ENCODE assay signal across 9 mouse cellular contexts in genomic region chr1:165814521-165815278, GRCm38 (mm10). TPM values are rescaled to one million over a fixed set of nuclear protein-coding genes. Genes with fewer than 3 reads are reported as not detected.
DNase-seq lines count a peak whose midpoint lies in the region; ATAC-seq and TF ChIP-seq lines count a peak whose summit lies in the region.
"Had no signal": no experiment of that assay in that cellular context is flagged by ENCODE, and none has a peak within 500 bp of the region (broad histone marks: within the 10 kb centered on the region; RNA-seq: fewer than 3 reads in every experiment).

No protein-coding gene starts in this region.

- no peak overlapping the region for H3K9ac ChIP-seq in liver, adult 2 months (ENCODE audit: low read depth, low read length)
- H3K9ac ChIP-seq in liver, embryonic 11.5 days (ENCODE audit: low read depth, low read length): no peak overlapping the region
- no peak overlapping the region for H3K9ac ChIP-seq in embryonic facial prominence, embryonic 13.5 days
- H3K9ac ChIP-seq in hindbrain, embryonic 12.5 days: no peak overlapping the region
- 0 out of 2 replicates have a peak overlapping the region, but pooled peaks have one; percentile 13 for H3K9ac ChIP-seq in neural tube, embryonic 12.5 days
- H3K9ac ChIP-seq: liver, embryonic 13.5 days had no signal

- H3K4me2 ChIP-seq in liver, embryonic 11.5 days: no peak overlapping the region
- H3K4me2 ChIP-seq in embryonic facial prominence, embryonic 13.5 days: peak overlapping the region; percentile 11; the same call in 1 of the 2 replicates
- H3K4me2 ChIP-seq in hindbrain, embryonic 12.5 days (replicated peaks): peak overlapping the region; percentile 28
- H3K4me2 ChIP-seq in neural tube, embryonic 12.5 days (replicated peaks): peak overlapping the region; percentile 38
- H3K4me2 ChIP-seq: liver, embryonic 13.5 days had no signal

- TF ChIP-seq POLR2A in liver, adult 2 months (IDR thresholded peaks at IDR 0.05; ENCODE audit: extremely low read depth, insufficient read depth, low read length): no peak

- H3K36me3 ChIP-seq in liver, adult 2 months (ENCODE audit: control insufficient read depth, insufficient read depth, low read length): no peaks in the 10 kb centered on the region
- no peaks in the 10 kb centered on the region for H3K36me3 ChIP-seq in liver, embryonic 11.5 days (ENCODE audit: control insufficient read depth, insufficient read depth, low read length)
- no peaks in the 10 kb centered on the region for H3K36me3 ChIP-seq in embryonic facial prominence, embryonic 13.5 days
- no peaks in the 10 kb centered on the region for H3K36me3 ChIP-seq in hindbrain, embryonic 12.5 days
- H3K36me3 ChIP-seq in neural tube, embryonic 12.5 days: no peaks in the 10 kb centered on the region
- H3K36me3 ChIP-seq: liver, embryonic 13.5 days had no signal

- no peak overlapping the region for H3K27ac ChIP-seq in liver, adult 2 months (replicated peaks; ENCODE audit: insufficient read depth, low read depth, low read length)
- no peak overlapping the region for H3K27ac ChIP-seq in liver, embryonic 11.5 days (ENCODE audit: low read depth, low read length)
- H3K27ac ChIP-seq in embryonic facial prominence, embryonic 13.5 days: no peak overlapping the region
- peak overlapping the region; percentile 74 for H3K27ac ChIP-seq in hindbrain, embryonic 12.5 days
- no peak overlapping the region; the same call in 1 of the 2 replicates for H3K27ac ChIP-seq in neural tube, embryonic 12.5 days
- H3K27ac ChIP-seq: liver, embryonic 13.5 days had no signal

- ATAC-seq in liver, embryonic 11.5 days (replicated peaks; ENCODE audit: low FRiP score): no peak
- ATAC-seq in embryonic facial prominence, embryonic 13.5 days (ENCODE audit: insufficient number of reproducible peaks, insufficient read depth, low FRiP score, low TSS enrichment, low read depth): no peak
- peak; percentile 46; the same call in 1 of the 2 replicates for ATAC-seq in hindbrain, embryonic 12.5 days (ENCODE audit: low FRiP score)
- 0 out of 2 replicates have a peak, but pooled peaks have one; percentile 5 for ATAC-seq in neural tube, embryonic 12.5 days (ENCODE audit: low FRiP score, low read depth)
- no peak for ATAC-seq in inflammation-experienced regulatory T-cells, adult 6 months

- H3K4me3 ChIP-seq in liver, adult 2 months (ENCODE audit: insufficient read depth, low read depth, low read length): no peak overlapping the region
- H3K4me3 ChIP-seq in liver, embryonic 11.5 days (ENCODE audit: low read depth, low read length): no peak overlapping the region
- H3K4me3 ChIP-seq in embryonic facial prominence, embryonic 13.5 days: no peak overlapping the region
- no peak overlapping the region for H3K4me3 ChIP-seq in hindbrain, embryonic 12.5 days
- no peak overlapping the region for H3K4me3 ChIP-seq in neural tube, embryonic 12.5 days
- H3K4me3 ChIP-seq: liver, embryonic 13.5 days had no signal

- H3K9me3 ChIP-seq in liver, embryonic 11.5 days (ENCODE audit: control insufficient read depth, low read length): no peaks in the 10 kb centered on the region
- no peaks in the 10 kb centered on the region for H3K9me3 ChIP-seq in embryonic facial prominence, embryonic 13.5 days
- no peaks in the 10 kb centered on the region for H3K9me3 ChIP-seq in hindbrain, embryonic 12.5 days (replicated peaks)
- H3K9me3 ChIP-seq in neural tube, embryonic 12.5 days: no peaks in the 10 kb centered on the region
- H3K9me3 ChIP-seq: liver, embryonic 13.5 days had no signal

- WGBS in liver, adult 2 months: 74% methylated on average over 14 of the region's 14 CpGs
- 57% methylated on average over 14 of the region's 14 CpGs for WGBS in liver, embryonic 11.5 days
- 20% methylated on average over 14 of the region's 14 CpGs for WGBS in embryonic facial prominence, embryonic 13.5 days
- 15% methylated on average over 14 of the region's 14 CpGs for WGBS in hindbrain, embryonic 12.5 days
- 17% methylated on average over 14 of the region's 14 CpGs for WGBS in neural tube, embryonic 12.5 days

- H3K4me1 ChIP-seq in liver, adult 2 months (ENCODE audit: control insufficient read depth, insufficient read depth, low read length): 0 out of 2 replicates have a peak, but pooled peaks cover 2% of the 10 kb centered on the region
- peaks cover 24% of the 10 kb centered on the region for H3K4me1 ChIP-seq in liver, embryonic 11.5 days (replicated peaks; ENCODE audit: control insufficient read depth, insufficient read depth, low read length)
- H3K4me1 ChIP-seq in embryonic facial prominence, embryonic 13.5 days: peaks cover 20% of the 10 kb centered on the region
- H3K4me1 ChIP-seq in hindbrain, embryonic 12.5 days: peaks cover 39% of the 10 kb centered on the region
- peaks cover 25% of the 10 kb centered on the region for H3K4me1 ChIP-seq in neural tube, embryonic 12.5 days

- H3K27me3 ChIP-seq in liver, adult 2 months (ENCODE audit: control insufficient read depth, insufficient read depth, low read length): no peaks in the 10 kb centered on the region
- no peaks in the 10 kb centered on the region for H3K27me3 ChIP-seq in liver, embryonic 11.5 days (replicated peaks; ENCODE audit: control insufficient read depth, insufficient read depth, low read length)
- peaks cover 39% of the 10 kb centered on the region for H3K27me3 ChIP-seq in embryonic facial prominence, embryonic 13.5 days
- H3K27me3 ChIP-seq in hindbrain, embryonic 12.5 days: peaks cover 59% of the 10 kb centered on the region
- peaks cover 51% of the 10 kb centered on the region for H3K27me3 ChIP-seq in neural tube, embryonic 12.5 days (replicated peaks)

- peak; percentile 3 for DNase-seq in liver, adult 2 months (ENCODE audit: extremely low read depth, low read depth, low spot score)
- no peak for DNase-seq in liver, embryonic 11.5 days (ENCODE audit: low spot score)
- no peak for DNase-seq in cerebellum, adult 9-10 months
- no peak for DNase-seq in right cerebral cortex, postnatal 36 days (ENCODE audit: low spot score in 2 of 2)
- DNase-seq: liver, embryonic 13.5 days had no signal

- H3K79me2 ChIP-seq in liver, adult 2 months (ENCODE audit: control insufficient read depth, insufficient read depth, low read length): no peaks in the 10 kb centered on the region

- no peak for TF ChIP-seq CTCF in liver, adult 2 months (IDR thresholded peaks at IDR 0.05; ENCODE audit: low read depth, low read length)

RNA-seq across cellular contexts. Expression of gene Cd247, which starts 26.2 kb away (rescaled TPM):
- total RNA-seq in liver, adult 2 months (2014; rRNA removed): 0.40 and 0.55 TPM in 2 replicates
- polyA plus RNA-seq in liver, adult 2 months (2012; rRNA removed): 0.36 and 0.64 TPM in 2 replicates
- 0.77 TPM in 1 of 2 replicates, not detected in the other for polyA plus RNA-seq in liver, embryonic 11.5 days (2014; fragmentation: Nextera tagmentation; extraction: Ambion mirVana)
- 0.87 and 1.7 TPM in 2 replicates for polyA plus RNA-seq in embryonic facial prominence, embryonic 13.5 days (2015; fragmentation: Nextera tagmentation; extraction: Ambion mirVana)
- 1.3 and 1.5 TPM in 2 replicates for polyA plus RNA-seq in hindbrain, embryonic 12.5 days (2016; fragmentation: Nextera tagmentation; extraction: Ambion mirVana)
- 1.2 and 1.8 TPM in 2 replicates for polyA plus RNA-seq in neural tube, embryonic 12.5 days (2016; fragmentation: Nextera tagmentation; extraction: Ambion mirVana)
- polyA plus RNA-seq in inflammation-experienced regulatory T-cells, adult 6 months (2017; shearing (Covaris generic)): 100 to 1,000 TPM; 373 to 445 (median 435) TPM

RNA-seq across cellular contexts. Expression of gene Creg1, which starts 51.2 kb away (rescaled TPM):
- 414 and 570 TPM in 2 replicates for total RNA-seq in liver, adult 2 months (2014; rRNA removed)
- polyA plus RNA-seq in liver, adult 2 months (2012; rRNA removed): 420 and 447 TPM in 2 replicates
- polyA plus RNA-seq in liver, embryonic 11.5 days (2014; fragmentation: Nextera tagmentation; extraction: Ambion mirVana): 237 and 244 TPM in 2 replicates
- 43.8 and 60.0 TPM in 2 replicates for polyA plus RNA-seq in embryonic facial prominence, embryonic 13.5 days (2015; fragmentation: Nextera tagmentation; extraction: Ambion mirVana)
- 35.8 and 38.9 TPM in 2 replicates for polyA plus RNA-seq in hindbrain, embryonic 12.5 days (2016; fragmentation: Nextera tagmentation; extraction: Ambion mirVana)
- polyA plus RNA-seq in neural tube, embryonic 12.5 days (2016; fragmentation: Nextera tagmentation; extraction: Ambion mirVana): 33.0 and 33.1 TPM in 2 replicates
- polyA plus RNA-seq in inflammation-experienced regulatory T-cells, adult 6 months (2017; shearing (Covaris generic)): 10 to 100 TPM; 15.6 to 20.4 (median 17.6) TPM

Comparison
In these comparisons a context has a peak if more than half of its experiments do, and no peak if none do; other contexts are left out.
1. ATAC-seq: peak in hindbrain, embryonic 12.5 days (single experiment) and neural tube, embryonic 12.5 days (single experiment); none in liver, embryonic 11.5 days (single experiment), embryonic facial prominence, embryonic 13.5 days (single experiment) and inflammation-experienced regulatory T-cells, adult 6 months (single experiment).
2. RNA of gene Cd247, which starts 26.2 kb away (polyA plus RNA-seq): 373 to 445 TPM in inflammation-experienced regulatory T-cells, adult 6 months; 0.87 to 1.7 TPM in embryonic facial prominence, embryonic 13.5 days, 1.3 to 1.5 TPM in hindbrain, embryonic 12.5 days, 1.2 to 1.8 TPM in neural tube, embryonic 12.5 days, 0.77 TPM in liver, embryonic 11.5 days and 0.36 to 0.64 TPM in liver, adult 2 months; every median in the first group is over 100 times any median in the second.